Mouse (Mus musculus): ENCODE results near the gene Il17re.
A peak's percentile ranks its signal among the peaks of the same experiment; 100 is the strongest.

The Il17re gene

DNA sequence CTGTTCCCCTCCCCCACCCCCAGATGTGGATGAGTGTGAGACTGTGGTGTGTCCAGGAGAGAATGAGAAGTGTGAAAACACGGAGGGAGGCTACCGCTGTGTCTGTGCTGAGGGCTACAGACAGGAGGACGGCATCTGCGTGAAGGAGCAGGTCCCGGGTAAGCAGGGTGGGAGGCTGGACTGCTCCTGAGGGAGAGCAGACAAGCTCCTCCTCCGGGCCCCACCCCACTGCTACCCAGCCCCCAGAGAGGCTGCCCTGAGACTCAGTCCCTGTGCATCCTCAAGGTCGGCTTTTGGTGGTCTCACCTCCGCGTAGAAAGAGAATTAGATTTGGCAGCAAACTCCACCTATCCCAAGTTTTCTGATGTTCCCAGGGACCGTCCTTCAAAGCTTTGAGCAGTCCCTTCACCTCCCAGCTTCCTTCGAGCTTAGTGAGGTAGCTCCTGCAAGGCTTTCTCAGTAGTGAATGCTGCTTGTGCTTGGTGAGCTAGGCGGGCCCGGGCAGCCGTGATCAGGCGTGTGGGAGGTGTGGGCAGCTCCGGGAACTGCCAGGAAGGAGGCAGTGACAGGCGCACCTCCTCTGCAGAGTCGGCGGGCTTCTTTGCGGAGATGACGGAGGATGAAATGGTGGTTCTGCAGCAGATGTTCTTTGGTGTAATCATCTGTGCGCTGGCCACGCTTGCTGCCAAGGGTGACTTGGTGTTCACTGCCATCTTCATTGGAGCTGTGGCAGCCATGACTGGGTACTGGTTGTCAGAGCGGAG lies 34.0 kb downstream of the Il17re start:
- DNase-seq = no peak

DNA sequence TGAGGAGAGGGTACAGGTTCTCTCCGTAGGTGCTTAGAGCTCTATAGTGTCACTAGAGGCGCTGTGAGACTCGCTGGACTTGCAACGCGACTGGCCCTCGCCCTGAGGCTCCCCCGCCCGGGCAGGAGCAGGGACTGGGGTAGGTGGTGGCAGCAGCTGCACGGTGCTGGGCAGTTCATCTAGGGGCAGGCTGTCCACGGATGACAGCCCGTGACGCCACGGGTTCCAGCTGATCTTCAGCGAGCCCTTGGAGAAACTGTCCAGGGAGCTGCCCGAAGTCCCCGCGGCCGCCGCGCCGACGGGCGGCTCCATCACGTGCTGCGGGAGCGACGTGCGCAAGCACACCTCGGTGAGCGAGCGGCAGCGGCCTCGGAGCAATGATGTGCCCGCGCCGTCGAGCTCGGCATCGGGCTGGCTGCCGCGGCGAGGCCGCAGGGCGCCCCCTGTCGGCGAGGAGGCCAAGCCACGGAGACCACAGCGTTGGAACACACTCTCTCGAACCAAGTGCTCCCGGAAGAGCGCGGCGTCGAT lies 36.0 kb downstream of the Il17re start:
- DNase-seq = peak; percentile 58 to 70

DNA sequence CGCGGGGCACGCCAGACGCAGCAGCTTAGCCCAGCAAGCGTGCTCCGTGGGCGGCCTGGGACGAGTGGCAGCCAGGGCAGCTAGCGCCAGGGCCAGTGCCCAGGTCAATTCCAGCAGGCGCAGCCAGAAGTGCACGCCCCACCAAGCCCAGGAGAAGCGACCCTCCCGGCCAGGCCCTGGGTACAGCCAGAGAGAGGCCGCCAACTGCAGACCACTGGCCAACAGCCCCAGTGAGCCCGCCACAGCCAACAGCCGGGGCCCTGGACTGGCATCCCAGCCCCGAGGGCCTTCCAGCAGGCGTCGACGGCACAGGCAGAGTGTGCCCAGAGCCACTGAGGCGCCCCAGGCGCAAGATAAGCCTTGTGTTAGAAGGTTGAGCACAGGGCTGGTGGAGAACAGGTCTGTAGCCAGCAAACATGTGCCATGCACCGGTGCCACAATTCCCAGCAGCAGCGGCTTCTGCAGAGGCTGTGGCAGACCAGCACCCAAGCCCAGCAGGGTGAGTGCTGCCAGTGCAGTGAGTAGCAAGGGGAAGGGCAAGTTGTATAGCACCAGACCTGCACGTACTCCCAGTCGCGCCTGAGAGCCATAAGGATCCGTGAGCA lies 36.9 kb downstream of the Il17re start:
- no peak for DNase-seq

DNA sequence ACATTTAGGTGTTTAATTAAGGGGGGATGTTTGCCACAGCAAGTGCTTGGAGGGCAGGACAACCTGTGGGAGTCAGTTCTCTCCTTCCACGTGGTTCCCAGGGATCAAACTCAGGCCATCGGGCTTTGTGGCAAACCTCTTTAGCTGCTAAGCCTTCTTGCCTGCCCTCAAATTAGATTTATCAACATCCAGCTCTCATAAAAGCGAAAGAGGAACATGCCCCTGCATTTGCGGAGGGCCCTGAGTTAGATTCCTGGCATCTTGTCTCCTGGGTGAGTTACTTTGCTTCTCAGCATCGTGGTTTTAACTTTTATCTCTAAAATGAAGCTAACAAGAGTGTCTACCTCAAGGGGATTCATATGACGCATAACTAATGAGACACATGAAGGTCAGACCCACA lies 41.1 kb downstream of the Il17re start:
- no peak for DNase-seq

DNA sequence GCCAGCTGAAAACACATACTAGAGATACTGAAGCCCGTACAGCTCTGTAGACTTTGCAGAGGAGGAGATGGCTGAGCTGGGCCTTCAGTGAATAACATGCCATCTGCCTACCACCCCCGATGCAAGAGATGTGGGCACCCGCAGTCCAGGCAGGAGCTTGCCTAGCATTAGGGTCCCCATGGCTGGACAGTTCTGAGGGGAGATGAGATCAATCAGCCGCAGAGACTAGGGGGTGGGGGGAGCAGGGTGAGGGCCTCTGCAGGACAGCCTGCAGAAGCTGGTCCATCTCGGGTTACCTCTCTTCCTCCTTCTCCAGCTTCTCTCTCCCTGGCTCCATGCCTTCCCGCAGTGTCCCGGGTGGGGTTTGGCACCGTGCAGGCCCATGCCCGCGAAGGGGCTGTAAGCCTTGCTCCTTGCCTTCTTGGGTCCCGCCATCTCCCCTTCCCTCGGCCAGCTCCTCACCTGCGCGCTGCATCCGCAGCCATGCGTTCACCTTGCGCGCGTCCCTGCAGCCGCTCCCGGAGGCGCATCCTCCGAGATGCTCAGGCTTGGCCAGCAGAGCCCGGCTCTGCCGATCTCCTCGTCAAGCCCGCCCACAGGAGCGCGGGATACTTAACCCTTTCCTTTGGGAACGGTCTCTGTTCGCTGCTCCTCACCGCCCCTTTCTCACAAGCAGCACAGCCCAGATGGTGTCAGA lies 43.3 kb downstream of the Il17re start, which contains the start of gene Prrt3:
TSS of gene Prrt3 (minus strand) at position 544 of the 697 bp plus-strand sequence.
- peak; percentile 81 to 83 for DNase-seq

DNA sequence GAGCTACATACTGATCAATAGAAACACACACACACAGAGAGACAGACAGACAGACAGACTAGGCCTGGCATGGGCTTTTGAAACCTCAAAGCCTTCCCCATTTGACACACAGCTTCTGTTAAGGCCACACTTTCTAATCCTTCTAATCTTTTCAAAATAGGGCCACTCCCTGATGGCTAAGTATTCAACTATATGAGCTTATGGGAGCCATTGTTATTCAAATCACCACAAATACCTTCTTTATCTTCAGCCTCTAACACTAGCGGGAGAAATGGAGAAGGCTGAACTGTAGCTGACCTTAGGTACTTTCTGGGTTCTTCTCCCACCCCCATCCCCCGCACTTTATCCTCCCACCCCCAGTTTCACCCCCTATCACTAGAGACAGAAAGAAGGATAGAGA lies 44.5 kb downstream of the Il17re start:
- DNase-seq = no peak

DNA sequence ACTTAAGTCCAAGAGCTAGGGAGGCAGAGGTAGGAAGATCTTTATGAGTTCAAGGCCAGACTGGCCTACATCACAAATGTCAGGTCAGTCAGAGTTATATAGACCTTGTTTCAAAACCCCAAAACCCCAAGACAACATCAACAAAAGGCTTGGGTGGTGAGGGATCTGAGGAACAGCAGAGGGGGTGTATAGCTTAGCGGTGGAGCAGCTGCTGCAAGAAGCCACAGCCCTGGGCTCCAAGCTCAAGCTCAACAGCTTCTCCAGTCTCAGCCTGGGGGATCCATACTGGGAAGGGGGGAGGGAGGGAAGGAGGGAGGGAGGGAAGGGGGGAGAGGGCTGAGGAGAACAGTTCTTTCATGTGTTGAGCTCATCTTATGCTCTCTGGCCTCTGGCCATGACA lies 47.4 kb downstream of the Il17re start:
- no peak for DNase-seq

DNA sequence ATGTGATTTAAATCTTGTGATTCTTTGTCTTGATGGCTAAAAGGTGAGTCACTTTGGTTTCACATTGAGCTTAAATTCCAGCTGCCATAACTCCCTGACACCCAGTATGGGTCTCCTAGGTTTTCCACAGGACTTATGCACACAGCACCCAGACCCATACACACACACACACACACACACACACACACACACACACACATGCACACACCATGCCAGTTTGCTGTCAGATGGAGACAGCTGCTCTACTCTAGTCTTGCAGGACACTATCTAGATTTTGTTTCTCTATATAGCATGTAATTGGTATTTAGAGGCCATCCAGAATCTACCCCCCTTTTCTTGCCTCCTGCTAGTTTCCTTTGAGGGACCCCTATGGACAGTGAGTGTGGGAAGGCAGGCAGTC lies 48.8 kb downstream of the Il17re start:
- DNase-seq = no peak

DNA sequence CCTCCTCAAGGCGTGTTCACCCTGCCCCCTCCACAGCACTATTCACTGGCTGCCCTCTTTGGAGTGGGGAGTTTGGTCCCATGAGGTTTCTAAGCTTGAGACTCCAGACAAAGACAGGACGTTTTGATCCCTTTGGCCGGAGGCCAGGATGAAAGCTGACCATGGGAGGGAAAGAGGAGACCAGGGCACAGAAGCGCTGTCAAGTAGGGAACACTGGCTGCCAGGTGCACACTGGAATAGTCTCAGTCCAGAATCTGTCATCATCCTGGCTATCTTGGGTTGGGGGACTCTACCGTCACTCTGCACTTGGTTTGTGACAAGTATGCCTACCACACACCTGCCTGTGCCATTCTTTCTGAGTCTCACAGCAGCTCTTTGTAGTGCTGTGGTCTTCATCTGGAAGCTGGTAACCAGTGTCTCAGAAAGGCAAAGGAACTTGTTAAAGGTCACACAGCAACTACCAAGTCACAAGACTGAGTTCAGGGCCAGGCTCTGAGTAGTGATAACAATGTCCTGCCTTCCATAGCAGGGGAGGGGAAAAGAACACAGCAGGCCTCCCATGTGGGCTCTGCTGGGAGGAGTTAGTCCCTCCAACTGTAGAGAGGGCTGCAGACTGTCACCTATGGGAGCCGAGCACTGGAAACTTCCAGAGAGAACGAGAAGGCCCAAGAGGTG lies 50.1 kb downstream of the Il17re start:
- DNase-seq = no peak

DNA sequence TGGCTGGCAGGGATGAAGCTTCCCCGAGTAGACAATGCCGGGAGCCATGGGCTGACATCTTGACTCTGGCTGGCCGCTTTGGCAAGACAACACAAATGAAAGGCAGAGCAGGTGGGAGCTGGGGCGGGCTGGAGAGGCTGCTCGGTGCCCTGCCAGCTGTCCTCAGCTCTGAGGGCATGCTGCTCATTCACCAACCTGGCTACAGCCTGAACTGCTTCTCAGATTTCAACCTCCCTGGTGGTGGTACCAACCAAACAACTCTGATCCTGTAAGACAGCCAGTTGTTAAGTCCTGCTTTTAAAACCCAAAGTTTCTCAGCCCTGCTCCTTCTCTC lies 50.6 kb downstream of the Il17re start:
- DNase-seq = peak; percentile 70 to 79

DNA sequence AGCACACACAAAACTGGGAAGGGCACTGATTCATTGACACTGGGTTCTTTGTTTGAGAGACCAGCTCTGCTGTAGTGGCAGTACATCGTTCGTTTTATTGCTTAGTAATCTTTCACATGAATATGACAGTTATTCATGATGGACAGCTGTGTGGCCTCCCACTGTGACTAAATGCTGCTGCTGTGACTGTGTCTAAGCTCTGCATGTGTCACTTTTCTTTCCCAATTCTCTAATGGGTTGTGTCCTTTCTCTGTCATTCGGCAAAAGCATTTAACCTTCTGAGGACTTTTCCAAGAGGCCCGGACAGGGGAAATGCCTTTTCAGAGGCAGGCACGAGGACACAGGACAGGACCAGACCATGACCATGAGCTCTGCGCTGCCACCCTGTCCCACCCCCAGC lies 55.7 kb downstream of the Il17re start:
- no peak for DNase-seq

DNA sequence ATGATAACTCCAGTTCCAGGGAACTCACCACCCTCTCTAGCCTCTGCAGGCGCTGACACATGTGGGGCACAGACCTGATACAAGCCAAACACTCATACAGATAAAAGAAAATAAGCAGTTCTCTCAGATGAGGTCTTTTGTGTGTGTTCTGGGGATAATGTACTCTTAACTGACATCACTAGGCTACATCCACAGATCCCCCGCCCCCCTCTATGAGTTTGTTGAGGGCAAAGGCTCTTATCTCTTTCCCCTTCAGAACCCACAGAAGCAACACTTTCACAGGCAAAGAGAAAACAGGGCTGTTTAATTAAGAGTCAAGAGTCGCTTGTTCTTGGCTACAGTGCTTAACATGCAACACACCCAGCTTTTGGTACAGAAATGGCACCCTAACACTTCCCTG lies 56.3 kb downstream of the Il17re start:
- DNase-seq = no peak

DNA sequence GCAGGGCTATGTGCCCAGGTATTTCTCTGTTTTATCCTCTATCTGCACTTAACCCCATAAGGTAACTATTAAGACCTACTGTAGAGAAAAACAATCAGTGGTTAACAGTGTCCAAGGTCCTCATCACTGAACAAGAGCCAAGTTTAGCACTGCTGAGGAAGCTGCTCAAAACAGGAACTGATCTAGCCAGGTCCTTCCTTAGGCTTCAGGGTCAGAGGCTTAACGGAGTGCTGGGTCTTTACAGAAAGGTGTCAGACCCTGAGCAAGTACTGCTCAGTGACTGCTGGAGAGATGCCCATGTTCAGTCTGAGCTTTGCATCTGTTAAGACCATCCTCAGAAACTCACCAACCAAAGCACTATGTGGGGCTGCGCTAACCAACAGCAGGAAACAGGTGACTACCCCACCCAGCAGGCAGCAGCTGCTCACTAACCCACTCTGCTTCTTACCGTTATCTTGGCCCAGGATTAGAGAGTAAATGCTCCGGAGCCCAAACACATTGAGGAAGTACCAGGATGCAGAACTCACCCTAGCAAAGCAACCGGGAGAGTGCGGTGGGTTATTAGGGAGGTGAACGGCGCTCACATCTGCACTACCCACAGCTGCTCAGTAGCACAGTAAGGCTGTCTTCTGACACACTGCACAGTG lies 59.3 kb downstream of the Il17re start:
- DNase-seq = no peak
